Mouse (Mus musculus): ENCODE measurements around the gene Arhgap17.

GRCm38 (mm10) chr7:123361229-123361980 lies 8.3 kb downstream of the Arhgap17 start:
- TF ChIP-seq CTCF (IDR thresholded peaks at IDR 0.05; ENCODE audit: low read depth) = no peak
- no peak for TF ChIP-seq EP300 (IDR thresholded peaks at IDR 0.05; ENCODE audit: low read depth)

Measured in liver, postnatal 0 days (tissue).